Mouse (Mus musculus) embryonic fibroblast, embryonic 13.5 days (primary cell): ENCODE measurements at regions not wholly inside any gene's neighbourhood (a gene's known extent, or its start where the extent isn't known, plus 50 kb on each side); places are given as distances from the start of the nearest gene placed in this dataset.

Experiments used
- CTCF ChIP-seq: IDR thresholded peaks from 2 replicates; pipeline ENCODE4 v1.5.1; 2011; ENCODE audit warnings: mild to moderate bottlenecking, control low read depth, low read length, moderate library complexity, borderline replicate concordance; ENCODE audit not compliant: insufficient read depth
- POLR2A ChIP-seq: IDR thresholded peaks from 2 replicates; pipeline ENCODE4 v1.6.1; 2011; ENCODE audit warnings: low read depth, mild to moderate bottlenecking, control low read depth, low read length, moderate library complexity

GRCm38 (mm10) chr1:119247117-119247516 is 174.9 kb downstream of the Inhbb start:
- TF ChIP-seq CTCF (no peak), POLR2A (no peak)
